Mouse (Mus musculus) adrenal gland, adult 18-20 months (tissue): ENCODE measurements at regions not wholly inside any gene's neighbourhood (a gene's known extent, or its start where the extent isn't known, plus 50 kb on each side); places are given as distances from the start of the nearest gene placed in this dataset.
A peak's percentile ranks its signal among the peaks of the same experiment; 100 is the strongest.

Experiments used
- DNase-seq, 2 experiments: peaks; one replicate each; pipeline ENCODE4 v3.0.0; 2021 to 2022; ENCODE audit warnings: low spot score in 2 of 2

- no peak for DNase-seq
Observed at GRCm38 (mm10) chr9:122566060-122566459, 181.1 kb upstream of the Topaz1 start.

GRCm38 (mm10) chr9:122568691-122569441 is 178.3 kb upstream of the Topaz1 start:
- no peak for DNase-seq

GRCm38 (mm10) chr9:122569511-122570455 is 177.4 kb upstream of the Topaz1 start:
- no peak for DNase-seq

- no peak for DNase-seq
Observed at GRCm38 (mm10) chr9:122571001-122571400, 176.1 kb upstream of the Topaz1 start.

GRCm38 (mm10) chr9:122571402-122572059 is 175.6 kb upstream of the Topaz1 start:
- no peak for DNase-seq

GRCm38 (mm10) chr9:122572060-122572835 is 174.9 kb upstream of the Topaz1 start:
- DNase-seq = peak; percentile 30 to 39

GRCm38 (mm10) chr9:122572836-122573267 is 174.3 kb upstream of the Topaz1 start:
- no peak for DNase-seq

- DNase-seq = no peak
Observed at GRCm38 (mm10) chr9:122585228-122585627, 161.9 kb upstream of the Topaz1 start.

GRCm38 (mm10) chr9:122586421-122586820 is 160.7 kb upstream of the Topaz1 start:
- no peak for DNase-seq

GRCm38 (mm10) chr9:122586986-122587385 is 160.2 kb upstream of the Topaz1 start:
- no peak for DNase-seq

GRCm38 (mm10) chr9:122588246-122588645 is 158.9 kb upstream of the Topaz1 start:
- DNase-seq = no peak

- DNase-seq = no peak
Observed at GRCm38 (mm10) chr9:122592820-122593615, 154.1 kb upstream of the Topaz1 start.

- no peak for DNase-seq
Observed at GRCm38 (mm10) chr9:122595120-122595943, 151.8 kb upstream of the Topaz1 start.

GRCm38 (mm10) chr9:122603106-122603505 is 144.0 kb upstream of the Topaz1 start:
- no peak for DNase-seq

- DNase-seq = no peak
Observed at GRCm38 (mm10) chr9:122609616-122610015, 137.5 kb upstream of the Topaz1 start.

- DNase-seq = no peak
Observed at GRCm38 (mm10) chr9:122610918-122611317, 136.2 kb upstream of the Topaz1 start.

GRCm38 (mm10) chr9:122614579-122615252 is 132.4 kb upstream of the Topaz1 start:
- DNase-seq = no peak

GRCm38 (mm10) chr9:122615351-122615750 is 131.8 kb upstream of the Topaz1 start:
- peak; percentile 40 to 54 for DNase-seq
